Mouse (Mus musculus) embryonic facial prominence, embryonic 11.5 days (tissue): ENCODE results near the gene Tmed1. TPM values are rescaled to one million over a fixed set of nuclear protein-coding genes. Genes with fewer than 3 reads are reported as not detected.
"Not testable (repeated sequence)": the region's sequence is repeated elsewhere in the genome, so short reads cannot be mapped to it uniquely, and the experiment has no call there.

Experiments
- ATAC-seq: fragments of 200-750 bp; cut with Nextera tagmentation; replicated peaks from 2 replicates; pipeline ENCODE4 v1.8.0; 2017; ENCODE audit warnings: low read depth; ENCODE audit not compliant: insufficient number of reproducible peaks, low FRiP score, low TSS enrichment
- DNase-seq: peaks from one replicate; pipeline ENCODE4 v3.0.0-alpha.2; 2015; ENCODE audit warnings: low spot score
- H3K27ac ChIP-seq: fragments of 300-500 bp; sonication (generic); replicated peaks from 2 replicates; pipeline ENCODE4 v1.5.1; 2014; ENCODE audit warnings: mild to moderate bottlenecking, low read depth, low read length, control low read depth
- H3K27me3 ChIP-seq: fragments of 300-500 bp; sonication (generic); 2 replicates; pipeline ENCODE4 v1.6.1; 2014; ENCODE audit warnings: mild to moderate bottlenecking, low read length, moderate library complexity, mixed read lengths; ENCODE audit not compliant: control insufficient read depth, insufficient read depth
- H3K36me3 ChIP-seq: fragments of 300-500 bp; sonication (generic); replicated peaks from 2 replicates; pipeline ENCODE4 v1.6.1; 2014; ENCODE audit warnings: low read depth, mild to moderate bottlenecking, low read length, moderate library complexity, mixed read lengths; ENCODE audit not compliant: control insufficient read depth, insufficient read depth
- H3K4me1 ChIP-seq: fragments of 300-500 bp; sonication (generic); 2 replicates; pipeline ENCODE4 v1.6.1; 2014; ENCODE audit warnings: low read length, mixed read lengths; ENCODE audit not compliant: control insufficient read depth, insufficient read depth
- H3K4me2 ChIP-seq: fragments of 300-500 bp; sonication (generic); 2 replicates; pipeline ENCODE4 v1.6.1; 2014; ENCODE audit warnings: low read depth, mild to moderate bottlenecking, control low read depth, low read length, moderate library complexity
- H3K4me3 ChIP-seq: fragments of 300-500 bp; sonication (generic); 2 replicates; pipeline ENCODE4 v1.5.1; 2014; ENCODE audit warnings: low read depth, low read length, control low read depth
- H3K9ac ChIP-seq: fragments of 300-500 bp; sonication (generic); replicated peaks from 2 replicates; pipeline ENCODE4 v1.6.1; 2014; ENCODE audit warnings: mild to moderate bottlenecking, control low read depth, low read length
- H3K9me3 ChIP-seq: fragments of 300-500 bp; sonication (generic); replicated peaks from 2 replicates; pipeline ENCODE4 v1.6.1; 2016; ENCODE audit warnings: mild to moderate bottlenecking, low read length, inconsistent platforms, mixed read lengths; ENCODE audit not compliant: control insufficient read depth
- WGBS: fragments of 180-500 bp; shearing (Covaris S2); extraction: QIAGEN DNeasy Blood & Tissue Kit; methylation state at CpG from one replicate; pipeline ENCODE4 v1.1.7; 2014; 5-methylcytosine and 5-hydroxymethylcytosine counted together
- polyA plus RNA-seq: library from polyadenylated mRNA; unstranded; fragments of >200 nt; fragmentation: Nextera tagmentation; extraction: Ambion mirVana; gene quantifications from 2 replicates; pipeline ENCODE4 v1.2.1, GENCODE M21; 2014

Gene Tmed1
- polyA plus RNA-seq, 1 experiment from 2014 or later, result 81.3 TPM

DNA sequence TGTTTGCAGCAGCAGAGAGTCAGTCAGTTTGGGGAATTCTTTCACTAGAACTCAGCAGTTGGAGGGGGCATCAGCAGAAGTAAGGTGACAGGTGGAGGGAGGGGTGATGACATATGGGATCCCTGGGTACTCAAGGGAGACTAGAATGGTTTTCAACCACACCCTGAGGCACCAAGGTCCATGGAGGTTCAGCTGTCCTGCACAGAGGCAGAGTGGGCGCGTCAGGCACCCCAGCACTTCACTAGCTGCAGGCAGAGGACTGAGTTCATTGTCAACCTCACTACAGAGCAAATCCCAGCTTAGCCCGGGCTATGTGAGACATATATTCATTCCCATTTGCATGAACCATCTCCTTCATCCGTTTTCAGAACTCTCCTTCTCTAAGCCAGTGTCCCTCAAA lies 27.0 kb upstream of the Tmed1 start:
- Histone ChIP-seq H3K9me3 (no peaks in the 10 kb centered on the region), H3K4me3 (no peak overlapping the region), H3K4me2 (no peak overlapping the region), H3K27me3 (no peaks in the 10 kb centered on the region), H3K4me1 (no peaks in the 10 kb centered on the region), H3K36me3 (no peaks in the 10 kb centered on the region), H3K9ac (no peak overlapping the region), H3K27ac (no peak overlapping the region)
- DNase-seq (no peak), ATAC-seq (no peak)
- 71% methylated on average over 4 of the region's 4 CpGs for WGBS

DNA sequence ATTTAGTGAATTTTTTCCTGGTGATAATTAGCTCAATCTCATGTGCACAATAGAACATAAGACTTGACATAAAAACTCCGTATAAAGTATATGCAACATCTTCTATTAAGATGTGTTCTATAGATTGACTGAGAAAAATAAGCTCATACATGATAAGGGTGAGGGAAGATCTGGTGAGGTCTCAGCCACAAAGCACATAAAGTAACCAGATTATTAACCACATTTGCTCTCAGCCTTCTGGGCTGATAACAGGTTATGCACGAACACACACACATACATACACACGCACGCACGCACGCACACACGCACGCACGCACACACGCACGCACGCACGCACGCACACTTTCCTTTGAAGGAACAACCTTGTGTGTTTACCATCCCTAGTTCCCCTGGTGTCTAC lies 26.4 kb upstream of the Tmed1 start:
- H3K4me3 ChIP-seq, result no peak overlapping the region
- no peak for ATAC-seq
- H3K9me3 ChIP-seq, result no peaks in the 10 kb centered on the region
- H3K27ac ChIP-seq, result no peak overlapping the region
- H3K4me2 ChIP-seq, result no peak overlapping the region
- no peaks in the 10 kb centered on the region for H3K36me3 ChIP-seq
- H3K27me3 ChIP-seq, result no peaks in the 10 kb centered on the region
- no peak overlapping the region for H3K9ac ChIP-seq
- DNase-seq, result no peak
- 96% methylated on average over 14 of the region's 14 CpGs for WGBS
- no peaks in the 10 kb centered on the region for H3K4me1 ChIP-seq

DNA sequence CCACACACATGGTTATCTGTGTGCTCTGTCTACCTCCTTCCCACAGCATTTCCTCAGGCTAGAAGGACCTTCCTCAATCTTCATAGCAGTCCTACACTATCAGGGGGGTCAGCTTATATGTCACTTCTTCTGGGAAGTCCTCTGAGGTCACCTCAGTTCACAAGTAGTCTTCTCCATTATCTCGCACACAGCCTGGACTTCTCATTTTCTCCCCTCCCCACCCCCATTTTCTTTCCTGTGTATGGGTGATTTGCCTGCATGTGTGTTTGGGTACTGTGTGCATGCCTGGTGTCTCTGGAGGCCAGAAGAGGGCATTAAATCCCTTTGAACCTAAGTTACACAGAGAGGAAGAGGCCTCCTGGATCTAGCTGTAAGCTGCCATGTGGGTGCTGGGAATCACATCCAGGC lies 17.9 kb upstream of the Tmed1 start:
- Histone ChIP-seq H3K4me1 (no peaks in the 10 kb centered on the region), H3K4me3 (no peak overlapping the region), H3K9me3 (no peaks in the 10 kb centered on the region), H3K27ac (no peak overlapping the region), H3K9ac (no peak overlapping the region; the same call in 1 of the 2 replicates), H3K4me2 (no peak overlapping the region), H3K36me3 (no peaks in the 10 kb centered on the region), H3K27me3 (no peaks in the 10 kb centered on the region)
- ATAC-seq (no peak), DNase-seq (no peak)
- 46% methylated on average over 1 of the region's 1 CpGs for WGBS

- no peak overlapping the region for H3K4me2 ChIP-seq
- H3K27ac ChIP-seq, result no peak overlapping the region
- WGBS, result 100% methylated on average over 2 of the region's 2 CpGs
- H3K9me3 ChIP-seq, result no peaks in the 10 kb centered on the region
- no peaks in the 10 kb centered on the region for H3K36me3 ChIP-seq
- no peaks in the 10 kb centered on the region for H3K4me1 ChIP-seq
- DNase-seq (no peak), ATAC-seq (no peak)
- H3K4me3 ChIP-seq, result no peak overlapping the region
- no peak overlapping the region; the same call in 1 of the 2 replicates for H3K9ac ChIP-seq
- no peaks in the 10 kb centered on the region for H3K27me3 ChIP-seq
These were observed 17.2 kb upstream of the Tmed1 start for GRCm38 (mm10) chr9:21527100-21527801.

DNA sequence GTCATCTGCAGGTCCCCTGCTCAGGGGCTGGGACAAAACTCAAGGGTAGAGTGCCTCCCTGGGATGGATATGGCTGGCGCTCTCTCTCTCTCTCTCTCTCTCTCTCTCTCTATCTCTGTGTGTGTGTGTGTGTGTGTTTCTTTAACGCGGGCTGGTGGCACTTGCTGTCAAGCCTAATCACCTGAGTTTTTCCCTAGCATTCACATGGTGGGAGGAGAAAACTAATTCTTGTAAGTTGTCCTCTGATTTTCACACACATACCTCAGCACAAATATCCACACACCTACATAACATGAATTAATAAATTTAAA lies 16.5 kb upstream of the Tmed1 start:
- Histone ChIP-seq H3K27ac (no peak overlapping the region), H3K27me3 (no peaks in the 10 kb centered on the region), H3K4me2 (no peak overlapping the region), H3K4me1 (no peaks in the 10 kb centered on the region), H3K4me3 (no peak overlapping the region), H3K9ac (no peak overlapping the region), H3K36me3 (no peaks in the 10 kb centered on the region), H3K9me3 (no peaks in the 10 kb centered on the region)
- DNase-seq, result no peak
- ATAC-seq, result no peak
- WGBS, result 83% methylated on average over 3 of the region's 3 CpGs

DNA sequence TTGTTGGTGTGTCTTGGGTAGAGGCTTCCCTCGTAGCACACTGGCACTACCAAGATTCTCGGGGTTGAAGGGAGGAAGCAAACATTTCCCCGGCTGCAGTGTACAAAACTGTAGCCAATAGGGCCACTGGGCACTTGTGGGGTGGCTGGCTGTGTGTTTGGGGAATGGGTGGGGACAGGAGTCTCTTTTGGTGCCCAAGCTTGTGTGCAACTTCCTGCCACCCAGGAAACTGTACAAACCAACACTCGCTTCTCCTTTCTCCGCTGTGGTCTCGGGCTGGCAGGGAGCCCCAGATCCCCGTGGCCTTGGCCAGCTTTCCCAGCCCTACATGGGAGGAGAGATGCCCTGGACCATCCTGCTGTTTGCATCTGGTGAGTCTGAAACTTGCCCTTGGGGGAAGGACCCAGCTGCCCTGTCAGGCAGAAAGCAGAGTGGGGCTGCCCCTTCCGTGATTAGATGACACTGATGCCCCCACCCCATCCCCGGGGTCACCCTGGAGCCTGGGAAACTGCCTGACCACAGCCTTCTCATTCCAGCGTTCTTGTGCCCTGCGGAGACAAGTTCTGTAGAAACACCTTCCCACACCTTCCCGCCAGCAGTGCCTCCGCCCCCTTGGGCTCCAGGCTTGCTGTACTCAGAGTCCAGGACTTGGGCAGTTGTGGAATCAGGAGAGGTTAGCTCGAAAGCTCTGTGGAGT lies 16.0 kb upstream of the Tmed1 start, which contains the start of gene AB124611:
Gene AB124611, plus strand, starts transcription at position 240 of the 697 bp plus-strand sequence.
- H3K4me3 ChIP-seq, result no peak within 1 kb of the TSS
- ATAC-seq (0 out of 2 replicates have a peak, but pooled peaks have one; percentile 14), DNase-seq (no peak)
- H3K27me3 ChIP-seq, result no peaks in the 10 kb centered on the region
- H3K4me1 ChIP-seq, result no peaks in the 10 kb centered on the region
- no peaks in the 10 kb centered on the region for H3K9me3 ChIP-seq
- 62% methylated on average over 14 of the region's 14 CpGs for WGBS
- H3K27ac ChIP-seq, result no peak within 1 kb of the TSS
- 0 out of 2 replicates have a peak within 1 kb of the TSS, but pooled peaks have one; percentile 22 for H3K9ac ChIP-seq
- H3K4me2 ChIP-seq, result no peak within 1 kb of the TSS
- H3K36me3 ChIP-seq, result no peaks in the 10 kb centered on the region

DNA sequence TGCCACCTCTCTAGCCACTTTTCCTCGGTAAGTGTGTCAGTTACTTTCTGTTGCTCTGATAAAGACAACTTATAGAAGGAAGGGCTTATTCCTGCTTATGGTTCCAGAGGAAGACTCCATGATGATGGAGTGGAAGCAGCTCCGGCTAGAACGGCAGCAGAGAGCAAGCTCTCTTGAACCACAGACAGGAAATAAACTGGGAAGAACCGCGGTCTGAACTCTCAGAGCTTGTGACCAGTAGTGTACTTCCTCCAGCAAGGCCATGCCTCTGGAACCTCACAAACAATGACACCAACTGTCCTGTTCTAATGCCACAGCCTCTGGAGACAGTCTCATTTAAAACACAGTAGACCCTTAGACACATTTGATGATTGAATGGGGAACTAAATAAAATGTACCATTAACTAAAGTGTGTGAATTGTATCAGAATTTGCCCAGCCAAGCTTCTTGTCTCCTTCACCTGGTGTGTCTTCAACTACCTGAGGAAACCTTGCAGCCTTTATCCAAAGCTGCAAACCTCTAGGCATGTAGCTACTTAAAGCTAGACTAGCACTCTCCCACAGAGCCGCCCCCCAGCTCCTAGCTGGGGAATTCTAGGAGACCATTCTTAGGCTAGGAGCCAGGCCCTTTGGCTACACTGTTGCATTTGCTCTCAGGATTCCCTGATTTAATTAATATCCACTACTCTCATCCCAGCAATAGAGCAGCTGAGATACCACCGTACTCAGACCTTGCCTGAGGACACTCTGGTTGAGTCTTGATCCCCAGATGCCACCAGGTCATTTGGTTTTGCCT lies 15.3 kb upstream of the Tmed1 start:
- Histone ChIP-seq H3K27ac (no peak overlapping the region), H3K27me3 (no peaks in the 10 kb centered on the region), H3K4me2 (no peak overlapping the region), H3K4me3 (no peak overlapping the region), H3K9ac (no peak overlapping the region), H3K36me3 (no peaks in the 10 kb centered on the region), H3K9me3 (no peaks in the 10 kb centered on the region), H3K4me1 (no peaks in the 10 kb centered on the region)
- DNase-seq (no peak), ATAC-seq (no peak)
- WGBS, result 76% methylated on average over 7 of the region's 7 CpGs

- not testable (repeated sequence) for H3K9ac ChIP-seq, H3K4me3 ChIP-seq, H3K27me3 ChIP-seq, H3K9me3 ChIP-seq, DNase-seq, ATAC-seq, H3K27ac ChIP-seq, H3K4me1 ChIP-seq, H3K36me3 ChIP-seq, H3K4me2 ChIP-seq
- 87% methylated on average over 6 of the region's 6 CpGs for WGBS
These were observed 8.6 kb upstream of the Tmed1 start for GRCm38 (mm10) chr9:21518690-21519089.
